Mouse (Mus musculus) spleen, embryonic (tissue): ENCODE measurements around the gene Col4a6.

Experiments
- CTCF ChIA-PET: fragments of 350-600 bp; sonication (Branson Sonifier 250); formaldehyde crosslinking; loops from one replicate; lab custom pipeline; 2022; lab: Charles Lee

Gene Col4a6

DNA sequence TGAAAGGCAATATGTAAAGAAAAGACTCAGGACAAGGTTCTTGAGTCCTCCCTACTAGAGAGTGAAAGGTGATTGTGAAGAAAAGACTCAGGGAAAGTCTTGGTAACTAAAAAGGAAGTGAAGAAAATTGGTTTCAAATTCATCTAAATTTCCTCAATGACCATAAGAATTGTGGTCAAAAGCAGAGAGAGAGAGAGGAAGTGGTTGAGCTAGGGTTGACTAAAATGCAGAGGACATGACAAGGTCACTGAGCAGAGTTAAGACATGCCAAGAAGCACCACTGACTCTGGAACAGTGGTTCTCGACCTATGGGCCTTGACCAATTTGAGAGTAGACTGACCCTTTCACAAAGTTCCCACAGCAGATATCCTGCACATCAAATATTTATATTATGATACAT, 224.2 kb downstream of the Col4a6 start:
- CTCF ChIA-PET = no interaction called here

DNA sequence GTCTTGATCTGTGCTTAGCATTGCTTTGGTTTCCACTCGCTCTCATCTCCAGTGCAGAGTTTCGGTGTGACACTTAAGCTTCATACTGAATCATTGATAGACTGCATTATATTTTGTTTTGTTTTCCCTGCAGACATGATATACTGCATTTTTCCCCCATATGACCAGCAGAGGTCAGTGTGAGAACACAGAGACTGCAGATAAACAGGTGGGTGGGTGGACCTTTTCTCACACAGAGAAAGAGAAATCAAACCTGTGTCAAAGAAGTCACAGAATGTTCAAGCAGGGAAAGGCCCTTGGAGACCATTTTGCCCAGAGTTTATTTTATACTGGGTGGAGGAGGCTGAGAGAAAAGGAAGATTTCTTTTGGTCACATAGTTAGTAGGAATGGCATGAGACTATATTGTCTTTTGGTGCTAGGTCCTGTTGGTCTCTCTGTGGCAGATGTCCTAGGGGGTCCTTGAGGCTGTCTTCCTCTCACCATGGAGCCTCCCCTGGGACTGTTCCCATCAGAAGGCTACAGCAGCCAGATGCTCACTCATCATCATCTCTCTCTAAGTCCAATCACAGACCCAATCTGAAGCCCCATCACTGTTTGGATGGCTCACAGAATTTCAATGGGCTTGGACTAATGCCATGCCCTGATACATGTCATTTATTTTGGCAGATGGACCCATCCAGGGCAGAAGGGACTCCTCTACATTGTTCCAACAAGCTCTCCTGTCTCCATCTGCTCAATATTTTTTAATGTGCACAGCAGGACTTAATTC, 237.1 kb downstream of the Col4a6 start:
- CTCF ChIA-PET = no interaction called here

- CTCF ChIA-PET = no interaction called here
Observed at GRCm38 (mm10) chrX:141228169-141228568, 245.7 kb downstream of the Col4a6 start.

- CTCF ChIA-PET = no interaction called here
Observed at GRCm38 (mm10) chrX:141212802-141213201, 261.1 kb downstream of the Col4a6 start.

GRCm38 (mm10) chrX:141198993-141199392, 274.9 kb downstream of the Col4a6 start:
- CTCF ChIA-PET = no interaction called here

GRCm38 (mm10) chrX:141195036-141195435, 278.8 kb downstream of the Col4a6 start:
- CTCF ChIA-PET = no interaction called here

DNA sequence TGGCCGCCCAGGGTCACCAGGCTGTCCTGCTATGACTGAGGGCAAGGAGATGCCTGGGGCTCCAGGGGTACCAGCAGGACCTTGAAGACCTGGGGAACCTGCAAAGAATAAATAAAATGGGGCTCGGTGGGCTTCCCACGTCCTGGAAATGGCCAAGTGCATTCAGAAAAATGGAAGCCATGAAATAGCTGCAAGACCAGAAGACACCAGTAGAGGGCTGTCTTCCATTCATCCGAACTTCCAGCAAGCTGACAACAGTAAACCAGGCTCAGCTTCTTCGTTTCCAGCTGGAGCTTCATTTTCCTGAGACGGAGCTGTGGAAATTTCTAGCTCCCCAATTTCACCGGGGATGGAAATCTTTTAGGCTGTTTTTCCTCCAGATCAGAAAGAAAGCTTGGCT, 298.5 kb downstream of the Col4a6 start:
- CTCF ChIA-PET = interaction anchor here (0.6 kb wide), 1 partner anchor 36 kb away, joined by 4 read pairs; no protein-coding TSS in a partner anchor

DNA sequence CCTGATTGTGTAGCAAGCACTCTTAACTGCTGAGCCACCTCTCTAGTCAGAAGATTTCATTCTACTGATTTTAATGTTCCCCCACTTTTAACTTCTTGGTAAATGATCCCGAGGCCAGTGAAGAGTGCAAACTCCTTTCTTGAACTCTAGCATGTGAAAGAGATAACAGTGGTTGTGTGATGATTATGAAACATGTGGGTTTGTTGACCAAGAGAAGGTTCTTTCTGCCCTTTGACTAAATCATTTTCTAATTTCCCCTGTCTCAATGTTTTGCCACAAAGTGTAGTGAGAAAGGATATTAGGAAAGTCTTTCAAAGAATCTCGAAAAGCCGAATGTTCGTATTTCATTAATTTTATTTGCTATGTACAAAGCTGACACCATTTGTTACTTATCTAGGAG, 308.8 kb downstream of the Col4a6 start:
- CTCF ChIA-PET = interaction anchor here (0.6 kb wide), 1 partner anchor 1308 kb away, joined by 3 read pairs; no protein-coding TSS in a partner anchor

DNA sequence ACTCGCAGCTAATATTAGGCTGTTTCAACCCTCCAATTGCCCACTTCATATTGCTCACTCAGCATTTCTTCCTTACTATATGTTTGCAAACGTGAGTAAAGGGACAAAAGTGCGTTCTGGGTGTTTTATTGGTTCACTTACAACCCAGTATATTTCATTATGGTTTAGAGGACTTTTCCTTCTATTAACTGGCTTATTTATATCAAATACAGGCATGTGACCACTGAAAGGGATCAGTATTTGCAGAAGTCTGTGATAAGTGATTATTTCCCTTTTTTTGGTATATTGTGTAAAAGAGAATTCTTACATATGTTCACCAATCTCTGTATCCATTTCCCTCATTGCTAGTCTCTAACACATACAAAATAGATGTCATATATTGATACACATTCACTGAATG, 313.5 kb downstream of the Col4a6 start:
- CTCF ChIA-PET = no interaction called here

DNA sequence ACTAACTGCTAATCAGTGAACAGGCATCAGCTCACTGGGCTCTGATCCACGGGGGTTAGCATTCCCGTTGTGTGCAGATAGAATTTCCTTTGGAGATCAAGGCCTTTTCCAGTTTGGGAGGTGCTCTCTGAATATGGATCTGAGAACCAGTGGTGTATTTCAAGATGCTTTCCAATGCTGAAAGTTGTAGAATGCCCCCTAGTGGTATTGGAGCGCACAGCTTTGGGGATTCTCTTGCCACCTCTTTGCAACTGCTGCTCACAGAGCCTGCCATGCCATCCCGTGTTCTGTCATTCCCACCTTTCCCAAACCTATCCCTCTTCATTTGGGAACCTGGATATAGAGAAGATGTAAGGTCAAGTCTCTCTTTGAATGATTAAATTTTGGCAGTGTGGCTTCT, 315.7 kb downstream of the Col4a6 start:
- CTCF ChIA-PET = interaction anchor here (0.6 kb wide), 1 partner anchor 244 kb away, joined by 3 read pairs; no protein-coding TSS in a partner anchor

DNA sequence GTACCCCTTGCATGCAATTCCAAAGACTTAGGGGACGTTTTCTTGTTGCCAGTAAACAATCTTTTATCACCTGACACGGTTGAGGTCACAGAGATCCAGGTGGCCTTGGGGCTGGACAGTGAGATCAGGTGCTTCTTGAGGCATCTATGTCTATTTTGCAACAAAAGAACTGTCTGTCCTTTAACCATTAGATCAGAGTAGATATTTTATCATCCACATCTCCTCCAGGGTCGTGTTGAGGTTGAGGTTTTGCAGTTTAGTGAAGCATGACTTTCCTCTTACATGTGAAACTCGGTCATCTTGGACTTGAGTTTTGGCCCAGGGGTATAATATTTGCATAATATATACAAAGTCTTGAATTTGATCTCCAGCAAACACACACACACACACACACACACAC, 316.2 kb downstream of the Col4a6 start:
- CTCF ChIA-PET = interaction anchor here (0.6 kb wide), 1 partner anchor 244 kb away, joined by 3 read pairs; no protein-coding TSS in a partner anchor

DNA sequence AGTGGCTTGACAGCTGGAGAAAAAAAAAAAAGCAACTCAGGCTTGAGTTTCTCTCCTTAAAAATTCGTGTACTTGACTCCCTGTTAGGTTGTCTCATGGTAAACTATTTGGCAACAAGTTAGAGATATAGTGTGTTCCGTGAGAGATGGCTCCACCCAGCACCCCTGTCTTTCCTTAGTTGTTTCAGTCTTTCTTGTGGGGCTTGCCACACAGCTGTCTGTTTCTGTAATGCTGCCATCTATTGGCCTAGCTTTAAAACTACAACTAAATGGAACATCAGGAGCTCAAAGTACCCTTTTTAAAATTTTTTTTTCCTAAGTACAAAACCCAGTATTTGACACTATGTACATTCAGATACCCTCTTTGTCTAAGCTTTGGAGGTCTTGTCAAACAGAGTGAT, 317.2 kb downstream of the Col4a6 start:
- CTCF ChIA-PET = no interaction called here

DNA sequence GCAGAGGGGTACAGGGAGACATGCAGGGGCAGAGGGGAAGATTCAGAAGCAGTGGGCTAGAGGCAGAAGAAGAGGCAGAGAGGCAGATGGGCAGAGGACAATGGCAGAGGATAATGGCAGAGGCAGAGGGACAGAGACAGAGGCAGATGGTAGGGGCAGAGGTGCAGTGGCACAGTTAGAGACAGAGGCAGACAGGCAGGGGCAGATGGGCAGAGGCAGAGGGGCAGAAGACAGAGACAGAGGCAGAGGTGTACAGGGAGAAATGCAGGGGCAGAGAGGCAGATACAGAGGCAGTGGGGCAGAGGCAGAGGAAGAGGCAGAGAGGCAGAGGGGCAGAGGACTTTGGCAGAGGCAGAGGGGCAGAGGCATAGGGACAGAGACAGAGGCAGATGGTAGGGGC, 322.7 kb downstream of the Col4a6 start:
- CTCF ChIA-PET = interaction anchor here (0.6 kb wide), 1 partner anchor 186 kb away, joined by 6 read pairs; no protein-coding TSS in a partner anchor

- CTCF ChIA-PET = no interaction called here
Observed at GRCm38 (mm10) chrX:141150290-141150689, 323.6 kb downstream of the Col4a6 start.

- CTCF ChIA-PET = no interaction called here
Observed at GRCm38 (mm10) chrX:141149705-141150104, 324.2 kb downstream of the Col4a6 start.
